Mouse (Mus musculus) adrenal gland, postnatal 10 days (tissue): ENCODE measurements around the gene Mettl7b. TPM values are rescaled to one million over a fixed set of nuclear protein-coding genes. Genes with fewer than 3 reads are reported as not detected.

Source experiments
- DNase-seq: peaks from one replicate; pipeline ENCODE4 v3.0.0; 2021; ENCODE audit warnings: mixed read lengths
- total RNA-seq, 2 experiments: library from RNA; stranded (reverse); gene quantifications; 2 replicates each; pipeline ENCODE4 v1.2.3; 2021

Mettl7b gene
- total RNA-seq, 2 experiments from 2014 or later = 17.2 to 32.9 TPM

DNA sequence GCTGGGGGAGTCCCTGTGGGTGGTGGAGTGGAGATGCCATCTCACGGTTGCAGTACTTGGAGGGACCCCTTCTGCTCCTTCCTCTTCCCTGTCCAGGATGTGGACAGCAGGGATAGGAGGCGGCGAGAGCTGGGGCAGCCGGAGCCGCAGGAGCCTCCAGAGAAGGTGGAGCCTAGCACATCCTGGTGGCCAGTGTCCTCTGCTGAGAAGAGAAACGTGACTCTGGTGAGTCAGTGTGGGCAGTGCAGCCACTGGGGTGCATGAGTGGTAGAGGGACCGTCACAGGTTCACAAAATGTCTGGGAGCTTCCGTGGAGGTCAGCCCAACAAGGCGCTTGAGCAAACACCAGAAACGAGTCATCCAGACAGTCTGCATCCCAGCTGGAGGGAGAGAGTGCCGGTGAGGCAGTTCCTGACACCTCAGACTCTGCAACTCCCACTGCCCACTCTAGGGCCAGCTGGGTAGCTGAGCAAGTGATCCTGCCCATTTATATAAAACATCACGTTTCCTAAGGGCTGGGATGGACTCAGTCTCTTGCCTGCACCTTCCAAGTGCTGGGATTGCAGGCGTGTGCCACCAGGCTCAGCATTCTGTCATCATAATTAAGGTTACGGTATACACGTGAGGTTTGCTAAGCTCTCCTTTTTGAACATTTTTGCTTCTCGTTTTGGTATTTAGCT is 10.4 kb downstream of the Mettl7b start:
- DNase-seq = no peak

DNA sequence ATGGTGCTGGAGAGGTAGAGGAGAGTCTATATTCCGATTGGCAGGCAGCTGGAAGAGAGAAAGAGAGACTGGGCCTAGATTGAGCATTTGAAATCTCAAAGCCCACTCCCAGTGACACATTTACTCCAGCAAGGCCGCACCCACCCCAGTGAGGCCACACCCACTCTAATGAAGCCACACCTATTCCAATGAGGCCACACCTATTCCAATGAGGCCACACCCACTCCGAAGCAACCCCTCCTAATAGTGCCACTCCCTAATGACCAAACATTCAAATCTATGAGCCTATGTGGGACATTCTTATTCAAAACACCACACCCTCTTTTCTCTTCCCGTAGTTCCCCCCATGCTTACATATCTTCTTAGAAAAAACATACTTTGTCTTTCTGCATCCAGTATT is 13.3 kb downstream of the Mettl7b start:
- DNase-seq = no peak

- peak; percentile 73 for DNase-seq
Measured at GRCm38 (mm10) chr10:128945675-128946074, 15.1 kb downstream of the Mettl7b start.

- DNase-seq = no peak
Measured at GRCm38 (mm10) chr10:128940475-128941061, 20.2 kb downstream of the Mettl7b start.

GRCm38 (mm10) chr10:128938974-128939373 is 21.8 kb downstream of the Mettl7b start:
- DNase-seq = peak; percentile 59

- DNase-seq = peak; percentile 86
Measured at GRCm38 (mm10) chr10:128938457-128938856, 22.3 kb downstream of the Mettl7b start.

DNA sequence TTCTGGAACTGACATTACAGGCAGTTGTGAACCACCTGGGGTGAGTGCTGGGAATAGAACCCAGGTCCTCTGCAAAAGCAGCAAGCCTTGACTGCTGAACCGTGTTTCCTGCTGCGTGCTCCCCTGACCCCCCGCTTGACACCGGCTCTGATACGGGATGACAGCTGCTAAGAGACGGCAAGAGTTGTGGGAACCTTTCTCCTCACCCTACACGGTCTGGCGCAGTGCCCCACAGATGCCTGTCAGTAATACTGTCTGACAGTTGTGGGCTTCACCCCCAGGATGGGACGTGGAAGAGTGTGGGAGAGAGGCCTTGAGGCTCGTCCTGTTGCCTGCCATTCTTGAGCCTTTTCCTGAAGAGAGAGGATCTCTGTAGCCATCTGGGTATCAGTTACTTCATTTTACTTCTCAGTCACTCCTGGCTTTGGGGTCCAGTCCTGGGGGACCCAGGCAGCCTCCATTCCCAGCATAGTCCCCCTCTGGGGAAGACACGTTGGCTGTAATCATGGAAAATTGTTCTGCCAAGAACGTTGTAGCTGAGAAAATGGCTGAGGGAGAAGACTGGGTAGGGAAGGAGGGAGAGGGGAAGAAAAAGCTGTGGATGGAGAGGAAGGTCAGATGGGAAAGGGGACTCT is 22.9 kb downstream of the Mettl7b start:
- DNase-seq = peak; percentile 44

DNA sequence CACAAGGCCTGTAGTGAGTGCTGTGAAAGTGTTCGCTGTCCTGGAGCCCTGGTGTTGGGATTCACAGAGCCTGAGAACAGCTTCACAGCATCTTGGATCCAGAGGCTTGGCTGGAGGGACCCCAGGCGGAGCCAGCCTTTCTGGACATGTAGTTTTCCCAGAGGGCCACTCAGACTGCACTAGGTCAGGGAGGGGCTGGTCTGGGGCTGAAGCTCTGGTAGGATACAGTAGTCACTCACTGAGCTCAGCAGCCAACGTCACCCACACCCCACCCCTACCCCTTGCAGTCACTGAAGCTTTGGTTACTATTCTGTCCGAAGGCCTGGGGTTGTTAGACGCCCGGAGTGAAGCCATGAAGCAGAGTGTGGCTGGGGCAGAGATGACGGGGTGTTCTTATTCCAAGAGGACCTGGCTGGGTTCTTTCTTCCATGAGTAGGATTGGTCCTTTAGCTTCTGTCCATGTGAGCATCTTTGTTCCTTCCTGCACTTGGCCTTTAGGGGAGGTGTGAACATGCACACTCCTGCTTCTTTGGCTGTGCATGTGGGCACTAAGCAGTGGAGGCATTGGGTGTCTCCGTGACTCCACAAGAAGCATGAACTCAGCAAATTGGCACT is 24.9 kb downstream of the Mettl7b start:
- no peak for DNase-seq

DNA sequence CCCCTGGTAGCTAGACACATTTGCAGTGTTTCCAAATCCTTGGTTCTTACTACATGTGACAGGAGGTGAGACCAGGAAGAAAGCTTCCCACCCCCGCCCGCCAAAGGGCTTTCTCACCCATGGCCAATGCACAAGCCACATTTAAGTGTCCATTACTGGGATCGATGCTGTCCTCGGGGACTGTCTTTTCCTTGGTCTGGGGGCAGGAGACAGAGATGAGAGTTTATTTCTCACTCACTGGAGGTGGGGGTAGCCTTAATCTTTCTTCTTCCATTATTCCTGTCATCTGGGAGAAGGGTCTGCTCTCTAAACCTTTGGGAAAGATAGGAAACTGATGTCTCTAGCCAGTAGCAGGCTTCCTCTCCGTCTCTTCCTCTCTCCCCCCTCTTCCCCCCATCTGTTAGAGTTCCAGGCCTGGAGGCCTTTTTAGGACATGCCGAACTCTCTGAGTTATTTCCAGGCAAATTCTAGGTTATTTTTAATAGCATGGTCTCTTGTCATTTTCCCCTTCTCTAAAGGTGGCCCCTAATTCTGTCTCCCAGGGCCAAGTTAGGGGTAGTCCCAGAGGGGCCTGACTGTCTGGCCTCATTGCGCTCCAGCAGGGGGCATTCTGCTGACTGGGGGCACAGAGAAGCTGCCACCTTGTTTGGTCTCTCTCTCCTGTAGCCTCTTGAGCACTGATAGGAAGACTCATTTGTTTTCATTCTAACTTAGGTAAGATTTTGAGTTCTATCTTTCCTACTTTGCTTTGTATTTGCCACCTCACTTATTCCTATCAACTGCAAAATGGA is 25.6 kb downstream of the Mettl7b start:
- no peak for DNase-seq

DNA sequence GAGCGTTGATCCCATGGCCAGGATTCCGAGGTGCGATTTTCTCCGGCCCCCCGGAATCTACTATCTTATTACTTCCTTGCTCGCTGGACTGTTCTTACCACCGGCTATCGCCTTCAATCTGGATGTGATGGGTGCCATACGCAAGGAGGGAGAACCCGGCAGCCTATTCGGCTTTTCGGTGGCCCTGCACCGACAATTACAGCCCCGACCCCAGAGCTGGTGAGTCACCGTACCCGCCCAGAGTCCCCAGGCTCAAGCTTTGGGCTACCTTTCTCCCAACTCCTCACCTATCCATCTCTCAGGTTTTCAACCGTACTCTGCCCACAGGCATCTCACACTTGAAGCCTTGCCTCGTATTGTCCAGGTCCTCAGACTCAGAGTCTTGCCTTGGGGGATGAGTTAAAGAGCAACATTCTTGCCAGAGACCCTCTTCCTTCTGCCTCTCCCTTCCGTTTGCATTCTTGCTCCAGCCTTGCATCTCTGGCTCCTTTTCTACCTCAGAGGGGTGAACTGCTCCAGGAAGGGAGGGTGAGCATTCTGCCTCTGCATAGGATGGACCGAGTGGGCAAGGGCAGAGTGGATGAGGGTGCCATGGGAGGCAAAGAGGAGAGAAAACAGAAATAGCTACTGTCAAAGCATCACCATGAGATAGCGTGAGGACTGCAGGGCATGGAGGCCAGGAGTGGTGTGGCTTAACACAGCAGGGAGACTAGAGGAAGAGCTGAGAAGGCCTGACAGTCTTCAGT is 26.6 kb downstream of the Mettl7b start:
- DNase-seq = no peak

DNA sequence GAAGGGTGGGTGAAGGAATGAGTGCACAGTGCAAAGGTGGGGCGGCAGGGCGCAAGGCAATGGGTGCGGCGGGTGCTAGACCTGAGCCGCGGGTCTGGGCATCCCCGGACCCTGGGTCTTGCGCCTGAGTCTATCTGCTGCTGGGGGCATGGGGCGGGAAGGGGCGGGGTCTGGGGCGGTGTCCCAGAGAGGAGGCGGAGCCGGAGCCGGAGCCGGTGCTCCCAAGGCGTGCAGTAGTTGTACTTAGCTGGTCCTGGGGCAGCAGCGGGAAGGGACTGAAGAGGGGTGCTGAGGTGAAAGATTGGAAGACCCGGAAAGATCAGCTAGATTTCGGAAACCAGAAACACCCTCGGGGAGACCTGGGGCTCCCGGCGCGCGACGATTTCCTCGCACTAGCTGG is 27.2 kb downstream of the Mettl7b start, which contains the start of gene Itga7:
Gene Itga7, plus strand, starts transcription at position 245 of the 400 bp plus-strand sequence.
- peak; percentile 70 for DNase-seq

DNA sequence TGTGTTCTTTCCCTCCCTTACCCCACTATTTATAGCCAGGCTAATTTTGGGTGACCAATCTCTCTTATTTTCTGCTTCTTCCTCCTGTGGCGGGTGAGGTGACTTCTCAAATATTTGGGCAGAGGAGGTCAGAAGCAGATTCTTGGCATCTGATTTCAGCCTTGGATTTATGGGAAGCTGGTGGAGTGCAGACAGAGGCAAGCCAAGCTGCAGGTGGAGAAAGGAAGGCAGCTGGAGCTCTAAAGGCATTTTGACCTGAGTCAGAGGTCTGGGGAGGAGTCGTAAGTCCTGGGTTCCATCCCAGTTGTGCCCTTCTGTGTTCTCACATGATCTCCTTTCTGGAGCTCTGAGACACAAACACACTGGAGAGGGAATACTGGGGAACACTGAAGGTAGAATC is 29.3 kb downstream of the Mettl7b start:
- no peak for DNase-seq

DNA sequence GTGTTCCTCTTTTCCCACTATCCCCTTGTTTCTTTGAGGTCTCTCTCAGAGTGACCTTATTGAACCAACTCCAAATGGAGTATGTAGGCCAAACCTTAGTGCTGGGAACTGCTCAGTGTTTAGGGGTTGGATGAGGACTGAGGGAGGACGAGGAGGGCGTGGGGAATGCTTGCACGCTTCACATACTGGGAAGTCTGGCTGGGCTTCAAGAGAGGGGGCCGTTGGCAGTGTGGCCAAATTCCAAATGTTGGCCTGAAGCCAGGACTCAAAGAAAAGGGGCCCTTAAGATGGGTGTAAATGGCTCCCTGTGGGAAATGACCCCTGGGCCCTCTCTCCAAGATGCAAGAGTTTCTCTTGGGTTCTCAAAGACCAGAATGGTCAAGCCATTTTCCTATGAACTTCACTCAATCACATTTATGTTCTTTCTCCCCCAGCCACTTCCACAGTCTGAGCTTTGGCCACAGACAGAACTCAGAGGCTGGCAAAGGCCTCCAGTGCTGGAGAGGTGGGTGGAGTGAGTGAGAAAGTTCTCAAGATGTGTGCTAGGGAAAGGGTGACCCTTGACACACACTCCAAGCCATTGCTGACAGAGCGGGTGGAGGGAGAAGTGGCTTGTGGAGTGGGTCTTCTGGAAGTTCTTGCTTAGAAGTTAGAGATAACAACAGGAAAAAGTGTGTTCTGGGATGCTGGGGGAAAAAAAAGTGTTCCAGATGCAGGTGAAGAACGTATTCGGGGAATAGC is 31.0 kb downstream of the Mettl7b start:
- no peak for DNase-seq

- no peak for DNase-seq
Measured at GRCm38 (mm10) chr10:128928356-128928755, 32.4 kb downstream of the Mettl7b start.

GRCm38 (mm10) chr10:128923935-128924334 is 36.9 kb downstream of the Mettl7b start, which contains the start of gene Bloc1s1:
TSS of gene Bloc1s1 (minus strand) at chr10:128924035.
- DNase-seq = no peak

- peak; percentile 98 for DNase-seq
Measured at GRCm38 (mm10) chr10:128923013-128923691, 37.6 kb downstream of the Mettl7b start.

DNA sequence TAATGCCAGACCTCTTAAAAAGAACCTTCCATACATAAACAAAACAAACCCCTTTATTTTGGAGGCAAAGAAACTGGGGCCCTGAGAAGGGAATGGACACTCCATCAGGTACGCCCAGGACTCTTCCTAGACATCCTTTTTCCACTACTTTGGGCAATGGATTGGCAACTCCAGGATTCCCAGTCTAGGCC is 38.1 kb downstream of the Mettl7b start, which contains the start of gene Rdh5:
Gene Rdh5, minus strand, starts transcription at position 67 of the 191 bp plus-strand sequence.
- no peak for DNase-seq

DNA sequence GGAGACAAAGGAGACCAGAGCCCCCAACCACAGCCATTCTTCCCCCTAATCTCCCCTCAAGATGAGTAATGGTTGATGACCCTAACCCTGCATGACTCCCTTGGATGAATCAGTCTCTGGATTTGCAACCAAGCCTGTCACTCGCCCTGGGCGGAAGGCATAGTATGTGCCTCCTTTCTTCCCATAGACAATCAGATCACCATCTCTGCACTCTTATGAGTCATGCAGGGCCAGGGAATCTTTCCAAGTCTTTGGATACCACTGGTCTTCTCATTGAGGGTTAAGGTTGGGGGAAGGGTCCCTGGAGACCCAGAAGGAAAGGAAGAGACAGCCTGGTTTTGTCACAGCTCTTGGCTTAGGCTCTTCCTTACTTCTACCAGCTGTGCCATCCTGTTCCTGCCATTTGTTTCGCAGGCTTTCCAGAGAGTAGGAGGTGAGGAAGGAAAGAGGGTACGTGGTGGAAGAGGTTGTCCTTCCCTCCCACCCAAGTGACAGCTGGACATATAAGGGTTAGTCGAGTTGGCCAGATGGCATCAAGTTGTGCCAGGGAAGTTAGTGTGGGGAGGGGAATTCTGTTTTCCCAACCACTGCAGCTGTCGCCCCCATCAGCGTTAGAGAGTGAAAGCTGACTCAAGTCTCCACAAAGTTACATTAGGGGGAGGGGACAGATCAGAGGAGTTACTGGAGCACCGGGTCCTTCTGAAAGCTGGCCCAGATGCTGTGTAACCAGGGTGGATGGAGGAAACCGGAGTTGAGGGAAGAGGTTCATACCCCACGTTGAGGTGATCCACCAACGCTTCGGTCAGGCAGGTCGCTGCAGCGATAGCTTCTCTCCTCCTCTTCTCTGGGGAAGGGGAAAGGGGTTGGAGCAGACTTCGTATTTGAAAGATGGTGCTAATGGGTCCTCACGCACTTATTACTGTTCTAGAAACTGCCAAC is 38.6 kb downstream of the Mettl7b start:
- no peak for DNase-seq

DNA sequence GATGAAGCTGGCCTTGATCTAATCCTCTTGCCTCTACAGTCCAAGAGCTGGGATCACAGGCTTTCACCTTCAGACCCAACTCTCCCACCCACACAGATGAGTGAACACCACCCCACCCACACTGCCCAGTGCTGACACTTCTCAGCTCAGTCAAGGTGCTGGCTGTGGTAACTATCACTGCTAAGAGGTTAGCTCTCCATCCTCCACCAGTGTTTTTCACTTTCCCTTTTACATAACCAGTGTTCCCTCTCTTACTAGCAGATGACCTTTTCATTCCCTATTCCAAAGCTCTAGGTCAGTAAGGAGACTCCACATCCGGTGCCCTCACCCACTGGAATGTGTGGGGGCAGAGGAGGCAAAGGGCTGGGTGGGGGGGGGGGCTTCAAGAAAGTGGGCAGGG is 39.5 kb downstream of the Mettl7b start:
- DNase-seq = no peak
